Mouse (Mus musculus): Measurements from ENCODE around the gene Cmtm2b. TPM values are rescaled to one million over a fixed set of nuclear protein-coding genes. Genes with fewer than 3 reads are reported as not detected.
A peak's percentile ranks its signal among the peaks of the same experiment; 100 is the strongest.
"Not testable (repeated sequence)": the region's sequence is repeated elsewhere in the genome, so short reads cannot be mapped to it uniquely, and the experiment has no call there.

Cmtm2b gene
- not detected in 2 replicates for polyA plus RNA-seq (2015; fragmentation: Nextera tagmentation; extraction: Ambion mirVana)

DNA sequence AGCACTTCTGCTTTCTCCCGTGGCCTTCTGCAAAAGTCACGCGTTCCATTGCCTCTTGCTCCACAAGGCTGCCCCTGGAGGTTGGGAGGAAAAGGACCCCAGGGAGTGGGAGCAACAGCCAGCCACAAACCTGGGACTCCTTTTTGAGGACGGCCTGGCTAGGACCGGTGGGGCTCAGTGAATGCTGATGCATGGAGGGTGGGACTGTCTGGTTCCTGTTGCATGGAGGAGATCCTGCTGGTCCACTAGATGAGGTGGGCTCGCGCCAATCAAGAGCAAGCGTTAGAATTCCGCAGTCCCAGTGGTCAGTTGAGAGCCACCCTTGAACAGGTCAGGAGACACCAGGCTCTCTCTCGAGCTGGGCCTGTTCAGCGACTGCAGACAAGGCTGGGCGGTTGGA, at the start of gene Cmtm2b:
Gene Cmtm2b, plus strand, starts transcription at position 301 of the 400 bp plus-strand sequence.
- H3K4me3 ChIP-seq; H3K36me3 ChIP-seq; H3K4me1 ChIP-seq; ATAC-seq (replicated peaks); H3K27me3 ChIP-seq; H3K9ac ChIP-seq (replicated peaks); H3K9me3 ChIP-seq; H3K27ac ChIP-seq (replicated peaks); H3K4me2 ChIP-seq (replicated peaks): not testable (repeated sequence)
- 91% methylated on average over 12 of the region's 12 CpGs for WGBS

DNA sequence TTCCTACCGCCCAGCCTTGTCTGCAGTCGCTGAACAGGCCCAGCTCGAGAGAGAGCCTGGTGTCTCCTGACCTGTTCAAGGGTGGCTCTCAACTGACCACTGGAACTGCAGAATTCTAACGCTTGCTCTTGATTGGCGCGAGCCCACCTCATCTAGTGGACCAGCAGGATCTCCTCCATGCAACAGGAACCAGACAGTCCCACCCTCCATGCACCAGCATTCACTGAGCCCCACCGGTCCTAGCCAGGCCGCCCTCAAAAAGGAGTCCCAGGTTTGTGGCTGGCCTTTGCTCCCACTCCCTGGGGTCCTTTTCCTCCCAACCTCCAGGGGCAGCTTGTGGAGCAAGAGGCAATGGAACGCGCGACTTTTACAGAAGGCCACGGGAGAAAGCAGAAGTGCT, 28.9 kb upstream of the Cmtm2b start, which contains the start of gene Cmtm2a:
Gene Cmtm2a, minus strand, starts transcription at position 101 of the 400 bp plus-strand sequence.
- WGBS: 89% methylated on average over 12 of the region's 12 CpGs
- not testable (repeated sequence) for H3K4me2 ChIP-seq (replicated peaks); H3K27ac ChIP-seq (replicated peaks); H3K9ac ChIP-seq (replicated peaks); ATAC-seq (replicated peaks); H3K4me3 ChIP-seq; H3K27me3 ChIP-seq; H3K4me1 ChIP-seq; H3K36me3 ChIP-seq; H3K9me3 ChIP-seq

DNA sequence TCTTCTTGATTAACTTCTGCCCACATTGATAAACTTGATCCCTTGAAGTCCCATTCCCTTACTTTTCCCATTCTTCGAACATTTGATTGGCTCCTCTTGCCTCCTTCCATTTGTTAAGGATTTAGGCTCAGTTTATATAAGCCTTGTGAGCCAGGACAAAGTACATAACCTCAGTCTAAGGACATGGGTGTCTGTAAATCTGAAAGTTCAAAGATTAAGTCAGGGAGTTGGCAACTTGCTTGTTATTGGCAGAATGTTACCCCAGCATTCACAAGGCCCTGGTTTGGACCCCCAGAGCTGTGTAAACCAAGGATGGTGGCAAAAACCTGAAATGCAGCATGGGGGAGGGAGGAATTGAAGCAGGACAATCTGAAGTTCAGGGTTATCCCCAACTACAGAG, 27.6 kb upstream of the Cmtm2b start:
- Histone ChIP-seq H3K27ac (replicated peaks) (no peak overlapping the region), H3K4me3 (no peak overlapping the region), H3K36me3 (no peaks in the 10 kb centered on the region), H3K9ac (replicated peaks) (no peak overlapping the region), H3K4me2 (replicated peaks) (no peak overlapping the region), H3K9me3 (no peaks in the 10 kb centered on the region), H3K27me3 (no peaks in the 10 kb centered on the region), H3K4me1 (no peaks in the 10 kb centered on the region)
- WGBS: 85% methylated on average over 1 of the region's 1 CpGs
- ATAC-seq (replicated peaks): no peak

DNA sequence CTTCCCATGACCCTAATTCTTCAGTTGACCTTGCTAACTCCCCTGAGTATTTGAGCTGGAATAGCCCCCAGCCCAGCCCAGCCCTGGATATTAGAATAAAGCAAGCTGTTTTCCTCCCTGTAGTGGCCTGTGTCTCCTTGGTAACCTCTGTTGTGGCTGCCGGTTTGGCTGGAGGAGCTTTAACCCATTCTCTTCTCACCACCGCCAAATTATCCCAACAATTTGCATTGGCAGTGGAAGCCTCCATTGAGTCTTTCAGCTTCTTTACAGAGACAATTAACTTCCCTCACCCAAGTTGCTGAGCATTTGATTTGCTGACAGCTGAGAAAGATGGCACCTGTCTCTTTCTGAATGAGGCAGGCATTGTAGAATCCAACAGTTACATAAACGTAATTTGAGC, 20.5 kb upstream of the Cmtm2b start:
- not testable (repeated sequence) for H3K4me2 ChIP-seq (replicated peaks); H3K36me3 ChIP-seq; H3K27me3 ChIP-seq; H3K4me3 ChIP-seq; H3K9me3 ChIP-seq; H3K9ac ChIP-seq (replicated peaks)
- 0% methylated on average over 3 of the region's 3 CpGs for WGBS
- ATAC-seq (replicated peaks): peak; percentile 88
- Histone ChIP-seq H3K27ac (replicated peaks) (0 out of 2 replicates have a peak overlapping the region, but pooled peaks have one; percentile 11), H3K4me1 (peaks cover 14% of the 10 kb centered on the region)

DNA sequence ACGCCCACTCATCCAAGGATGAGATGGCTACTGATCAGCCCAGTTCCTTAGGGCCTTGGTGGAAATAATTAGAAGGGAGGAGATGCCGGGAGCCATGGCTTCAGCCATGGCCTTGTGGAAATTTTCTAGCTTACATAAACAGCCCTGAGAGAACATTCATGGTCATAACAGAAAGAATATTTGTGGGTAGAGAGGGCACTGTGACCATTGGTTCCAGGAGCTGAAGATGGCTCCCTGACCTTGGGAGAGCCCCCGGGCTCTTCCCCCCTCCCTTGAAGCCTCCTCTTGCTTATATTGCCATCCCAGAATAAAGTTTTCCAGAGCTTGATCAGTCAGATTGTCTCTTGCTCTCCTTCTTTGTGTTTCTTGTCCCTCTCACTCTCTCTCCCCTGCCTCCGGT, 19.5 kb upstream of the Cmtm2b start:
- H3K4me1 ChIP-seq: peaks cover 14% of the 10 kb centered on the region
- H3K9ac ChIP-seq (replicated peaks); H3K27me3 ChIP-seq; H3K27ac ChIP-seq (replicated peaks); H3K9me3 ChIP-seq; ATAC-seq (replicated peaks); H3K4me3 ChIP-seq; H3K36me3 ChIP-seq; H3K4me2 ChIP-seq (replicated peaks): not testable (repeated sequence)
- WGBS: 95% methylated on average over 4 of the region's 4 CpGs

DNA sequence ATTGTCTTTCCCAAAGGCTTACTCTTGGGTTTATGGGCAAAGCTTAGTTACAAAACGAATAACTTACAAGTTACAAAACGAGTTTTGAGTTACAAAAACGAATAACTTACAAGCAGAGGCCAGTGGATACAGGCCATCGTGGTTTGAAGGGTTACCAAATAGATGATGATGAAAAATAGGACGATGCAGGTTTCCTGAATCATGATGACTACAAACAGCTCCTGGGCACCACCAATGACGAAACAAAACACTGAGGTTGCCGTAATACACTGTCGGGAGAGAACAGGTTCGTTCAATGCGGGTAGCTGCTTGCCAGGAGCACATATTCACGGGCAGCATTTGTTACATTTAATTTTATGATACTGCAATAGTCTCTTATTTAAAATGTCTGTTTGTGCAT, 17.1 kb upstream of the Cmtm2b start:
- ATAC-seq (replicated peaks): no peak
- H3K4me3 ChIP-seq: no peak overlapping the region
- no peak overlapping the region for H3K4me2 ChIP-seq (replicated peaks)
- H3K36me3 ChIP-seq: no peaks in the 10 kb centered on the region
- WGBS: 90% methylated on average over 11 of the region's 11 CpGs
- H3K27ac ChIP-seq (replicated peaks): no peak overlapping the region
- no peaks in the 10 kb centered on the region for H3K9me3 ChIP-seq
- no peak overlapping the region for H3K9ac ChIP-seq (replicated peaks)
- no peaks in the 10 kb centered on the region for H3K27me3 ChIP-seq
- peaks cover 14% of the 10 kb centered on the region for H3K4me1 ChIP-seq

DNA sequence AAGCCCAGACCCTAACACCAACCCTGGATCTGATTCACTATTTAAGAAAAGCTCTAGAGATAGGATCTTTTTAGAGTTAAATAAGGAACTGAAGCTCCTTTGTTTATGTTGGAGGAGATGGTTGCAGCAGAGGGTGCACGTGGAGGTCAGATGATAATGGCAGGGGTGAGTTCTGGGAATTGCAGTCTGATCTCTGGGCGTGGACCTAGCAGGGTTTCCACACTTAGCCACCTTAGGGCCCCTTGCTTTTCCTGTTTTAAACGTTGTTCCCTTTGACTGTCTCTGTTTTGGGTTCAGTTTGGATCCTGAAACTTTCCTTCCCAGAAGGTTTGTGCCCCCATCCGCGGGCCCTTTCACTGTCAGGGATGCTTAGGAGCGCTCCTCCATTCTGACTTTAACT, 13.7 kb upstream of the Cmtm2b start:
- H3K36me3 ChIP-seq; H3K4me2 ChIP-seq (replicated peaks); H3K9me3 ChIP-seq; H3K27me3 ChIP-seq; H3K4me3 ChIP-seq; H3K4me1 ChIP-seq; ATAC-seq (replicated peaks); H3K9ac ChIP-seq (replicated peaks); H3K27ac ChIP-seq (replicated peaks): not testable (repeated sequence)
- 74% methylated on average over 6 of the region's 6 CpGs for WGBS

DNA sequence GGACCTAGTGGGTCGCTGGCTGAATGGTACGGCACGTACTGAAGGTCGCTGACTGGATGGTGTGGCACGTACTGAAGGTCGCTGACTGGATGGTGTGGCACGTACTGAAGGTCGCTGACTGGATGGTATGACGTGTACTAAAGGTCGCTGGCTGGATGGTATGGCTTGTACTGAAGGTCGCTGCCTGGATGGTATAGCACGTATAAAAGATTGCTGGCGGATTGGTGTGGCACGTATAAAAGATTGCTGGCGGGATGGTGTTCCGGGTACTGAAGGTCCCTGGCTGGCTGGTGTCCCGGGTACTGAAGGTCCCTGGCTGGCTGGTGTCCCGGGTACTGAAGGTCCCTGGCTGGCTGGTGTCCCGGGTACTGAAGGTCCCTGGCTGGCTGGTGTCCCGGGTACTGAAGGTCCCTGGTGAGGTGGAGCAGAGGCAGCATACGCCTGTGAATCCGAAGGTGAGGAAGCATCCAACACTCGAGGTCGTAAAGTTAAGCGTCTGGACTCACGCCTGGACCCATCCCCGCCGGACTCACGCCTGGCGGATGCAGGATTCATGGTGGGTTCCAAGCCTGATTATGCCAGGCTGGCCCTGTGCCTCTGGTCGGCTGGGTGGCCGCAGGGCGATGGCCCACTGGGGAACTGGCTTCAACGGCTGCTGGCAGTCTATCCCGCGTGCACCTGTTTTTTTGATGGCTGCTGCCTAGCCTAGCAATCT, 12.4 kb upstream of the Cmtm2b start, which contains the start of the genes Gm45711 and Cmtm1:
Gene Gm45711, minus strand, starts transcription at position 641 of the 715 bp plus-strand sequence.
Gene Cmtm1, minus strand, starts transcription at position 705 of the 715 bp plus-strand sequence.
- H3K27ac ChIP-seq (replicated peaks); H3K9me3 ChIP-seq; ATAC-seq (replicated peaks); H3K36me3 ChIP-seq; H3K4me3 ChIP-seq; H3K4me1 ChIP-seq; H3K4me2 ChIP-seq (replicated peaks); H3K9ac ChIP-seq (replicated peaks); H3K27me3 ChIP-seq: not testable (repeated sequence)
- 92% methylated on average over 36 of the region's 36 CpGs for WGBS

DNA sequence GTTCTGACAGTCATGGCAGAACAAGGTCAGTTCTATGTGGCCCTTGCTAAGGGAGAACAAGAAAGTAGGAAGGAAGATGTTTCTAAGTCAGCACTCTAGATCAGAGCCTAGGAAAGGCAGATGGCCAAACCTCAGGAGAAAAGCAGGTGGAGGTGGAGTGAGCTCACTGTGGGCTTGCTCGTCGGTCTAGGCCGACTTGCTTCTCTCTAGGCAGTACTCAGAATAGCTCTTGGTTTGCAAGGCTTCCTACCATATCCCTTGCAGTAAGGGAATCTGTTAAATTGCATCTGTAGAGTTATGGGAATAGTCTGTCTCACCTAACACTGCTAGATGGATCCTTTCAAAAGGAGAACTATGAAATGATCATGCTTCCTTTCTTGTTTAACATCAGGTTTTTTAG, 10.0 kb upstream of the Cmtm2b start:
- not testable (repeated sequence) for H3K4me1 ChIP-seq; H3K27me3 ChIP-seq; ATAC-seq (replicated peaks); H3K4me3 ChIP-seq; H3K4me2 ChIP-seq (replicated peaks); H3K9me3 ChIP-seq; H3K27ac ChIP-seq (replicated peaks); H3K9ac ChIP-seq (replicated peaks); H3K36me3 ChIP-seq
- WGBS: 94% methylated on average over 3 of the region's 3 CpGs

DNA sequence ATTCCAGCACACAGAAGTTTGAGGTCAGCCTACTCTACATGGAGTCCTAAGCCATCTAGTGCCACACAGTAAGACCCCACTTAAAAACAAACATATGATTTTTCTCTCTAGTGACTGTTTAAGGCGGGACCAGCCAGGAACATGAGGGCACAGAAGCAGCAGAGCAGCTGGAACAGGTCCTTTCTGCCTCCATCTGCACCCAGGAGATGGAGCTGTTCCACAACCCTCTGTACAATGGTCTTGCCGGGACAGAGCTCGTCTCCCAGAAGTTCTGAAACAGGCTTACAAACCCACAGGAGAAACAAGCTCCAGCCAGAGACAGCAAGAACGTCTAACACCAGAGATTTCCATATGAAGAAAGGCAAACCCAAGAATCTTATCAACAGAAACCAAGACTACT, 8.7 kb upstream of the Cmtm2b start:
- ATAC-seq (replicated peaks): no peak
- no peaks in the 10 kb centered on the region for H3K27me3 ChIP-seq
- 70% methylated on average over 4 of the region's 4 CpGs for WGBS
- H3K9me3 ChIP-seq: no peaks in the 10 kb centered on the region
- H3K4me3 ChIP-seq: no peak overlapping the region
- no peak overlapping the region for H3K9ac ChIP-seq (replicated peaks)
- no peak overlapping the region for H3K27ac ChIP-seq (replicated peaks)
- no peak overlapping the region for H3K4me2 ChIP-seq (replicated peaks)
- no peaks in the 10 kb centered on the region for H3K4me1 ChIP-seq
- no peaks in the 10 kb centered on the region for H3K36me3 ChIP-seq

DNA sequence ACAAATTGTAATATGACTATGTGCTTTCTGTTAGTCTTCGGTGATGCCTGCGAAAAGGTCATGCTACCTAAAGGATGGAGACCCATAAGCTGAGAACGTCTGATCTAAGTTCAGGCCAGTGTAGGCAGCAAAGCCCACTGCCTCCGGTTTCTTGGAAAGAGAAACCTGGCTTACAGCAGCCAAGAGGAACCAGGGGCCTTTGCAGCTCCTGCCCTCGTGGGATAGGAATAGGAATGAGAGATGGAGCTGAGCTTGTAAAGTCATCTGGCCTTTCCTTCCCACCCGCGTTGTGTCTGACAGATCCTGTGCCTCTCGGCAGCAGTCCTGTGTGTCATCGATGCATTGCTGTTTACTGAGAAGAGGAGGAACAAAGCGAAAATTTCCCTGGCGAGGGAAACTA, 763 bp upstream of the Cmtm2b start, which contains the start of gene Gm11020:
Gene Gm11020, plus strand, starts transcription at position 301 of the 400 bp plus-strand sequence.
- H3K27ac ChIP-seq (replicated peaks); H3K27me3 ChIP-seq; H3K36me3 ChIP-seq; H3K4me2 ChIP-seq (replicated peaks); H3K4me3 ChIP-seq; ATAC-seq (replicated peaks); H3K9ac ChIP-seq (replicated peaks); H3K9me3 ChIP-seq; H3K4me1 ChIP-seq: not testable (repeated sequence)
- WGBS: 84% methylated on average over 9 of the region's 11 CpGs

DNA sequence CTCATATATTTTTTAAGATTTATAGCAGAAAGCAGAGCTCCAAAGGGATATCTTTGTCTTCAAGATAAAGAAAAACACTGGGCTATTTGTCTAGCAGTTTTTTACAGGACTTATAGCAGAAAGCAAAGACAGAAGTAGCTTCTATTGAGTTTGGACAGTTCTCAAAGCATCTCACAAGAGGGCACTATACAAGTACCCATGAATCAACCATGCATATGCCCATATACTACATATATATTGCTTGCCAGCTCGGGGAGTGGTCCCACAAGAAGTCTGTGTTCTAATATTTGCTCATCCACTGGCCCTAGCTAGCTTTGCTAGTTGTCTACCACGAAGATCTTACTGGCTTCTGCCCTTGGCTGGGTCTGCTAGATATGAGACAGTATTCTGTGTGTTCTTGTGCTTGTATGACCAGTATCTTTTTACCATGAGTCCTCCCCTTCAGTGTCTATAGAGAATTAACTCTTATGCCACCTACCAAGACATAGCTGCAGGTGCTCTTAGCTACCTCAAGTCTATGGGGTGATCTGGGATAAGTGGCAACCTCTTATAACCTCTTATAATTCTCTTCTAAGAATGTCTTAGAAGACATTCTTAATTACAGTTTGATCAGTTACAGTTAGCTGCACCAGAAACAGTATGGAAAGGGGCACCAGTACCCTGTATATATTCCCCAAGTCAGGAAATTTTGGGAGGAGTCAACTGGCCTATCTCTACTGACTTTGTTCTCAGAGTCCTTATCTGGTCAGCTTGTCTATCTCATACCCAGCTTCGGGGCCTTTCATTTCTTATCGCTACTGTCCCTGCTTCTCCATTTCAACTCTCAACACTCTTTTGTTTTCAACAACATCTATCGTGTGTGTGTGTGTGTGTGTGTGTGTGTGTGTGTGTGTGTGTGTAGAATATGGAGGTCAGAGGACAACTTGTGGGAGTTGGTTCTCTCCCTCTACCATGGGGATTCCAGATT, 10.9 kb downstream of the Cmtm2b start:
- Histone ChIP-seq H3K9me3 (no peaks in the 10 kb centered on the region), H3K36me3 (no peaks in the 10 kb centered on the region), H3K4me3 (no peak overlapping the region), H3K4me1 (no peaks in the 10 kb centered on the region), H3K9ac (replicated peaks) (no peak overlapping the region), H3K27ac (replicated peaks) (no peak overlapping the region), H3K27me3 (no peaks in the 10 kb centered on the region), H3K4me2 (replicated peaks) (no peak overlapping the region)
- no peak for ATAC-seq (replicated peaks)
- 77% methylated on average over 5 of the region's 5 CpGs for WGBS
